Mouse (Mus musculus) kidney, adult 2 months (tissue): ENCODE measurements around the gene Cnnm2.

Experiments
- CTCF ChIP-seq: fragments of 200-500 bp; conservative IDR thresholded peaks from 2 replicates; pipeline ENCODE4 v1.5.1; 2011; ENCODE audit warnings: low read depth, mild to moderate bottlenecking, control low read depth, low read length, moderate library complexity, mixed read lengths; ENCODE audit not compliant: insufficient read depth, insufficient read length
- POLR2A ChIP-seq: fragments of 200-500 bp; IDR thresholded peaks from one replicate; pipeline ENCODE4 v1.6.1; 2011; ENCODE audit warnings: low read depth, low read length, control low read depth

DNA sequence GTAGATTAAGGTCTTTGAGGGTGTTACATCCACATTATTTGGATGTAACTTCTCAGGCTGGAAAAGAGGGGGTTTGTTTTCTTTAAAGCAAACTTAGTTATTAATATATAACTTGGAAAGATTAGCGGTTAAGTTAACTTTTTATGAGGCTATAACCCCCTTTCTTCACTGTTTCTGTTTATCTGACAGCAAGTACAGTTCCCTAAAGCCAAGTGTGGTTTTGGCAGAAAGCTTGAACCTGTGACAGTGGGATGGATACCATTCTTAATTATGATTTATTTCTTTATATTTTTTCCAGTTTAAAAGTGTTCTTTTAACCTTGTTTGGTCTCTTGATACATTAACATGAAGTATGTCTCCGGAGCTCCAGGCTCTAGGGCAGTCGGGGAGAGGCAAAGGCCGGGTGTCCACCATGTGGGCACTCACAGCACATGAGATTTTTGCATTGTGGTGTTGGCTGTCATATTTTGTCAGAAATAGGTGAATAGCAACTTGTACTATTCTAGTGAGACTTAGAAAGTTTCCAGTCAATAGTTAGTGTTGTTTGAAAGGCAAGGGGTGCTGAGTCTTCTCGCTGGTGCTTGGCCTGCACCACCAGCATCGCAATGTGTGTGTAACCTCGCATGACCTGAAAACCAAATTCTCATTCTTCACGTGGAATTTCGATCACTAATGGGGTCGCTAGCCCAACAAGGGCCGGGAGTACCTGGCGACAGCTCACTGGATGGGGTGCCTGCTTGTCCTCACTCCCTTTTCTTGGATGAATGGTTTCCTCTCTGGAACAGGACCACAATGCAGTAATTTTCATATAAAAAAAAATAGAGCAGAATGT is 2.8 kb downstream of the Cnnm2 start:
- TF ChIP-seq POLR2A: no peak
- TF ChIP-seq CTCF: no peak
